Mouse (Mus musculus): ENCODE results near the gene Secisbp2l.

GRCm38 (mm10) chr2:125764531-125764930, 18.1 kb downstream of the Secisbp2l start:
- TF ChIP-seq EP300 (IDR thresholded peaks at IDR 0.05), result no peak
- TF ChIP-seq CTCF (IDR thresholded peaks at IDR 0.05), result no peak

Data from lung, postnatal 0 days (tissue).